Mouse (Mus musculus): ENCODE results near the gene Fam222b.

Fam222b gene

GRCm38 (mm10) chr11:78166161-78166560 is 71.7 kb downstream of the Fam222b start:
- no peak for DNase-seq

- DNase-seq: no peak
Observed at GRCm38 (mm10) chr11:78166640-78167039, 72.2 kb downstream of the Fam222b start.

- DNase-seq: no peak
Observed at GRCm38 (mm10) chr11:78167257-78167959, 72.9 kb downstream of the Fam222b start.

- DNase-seq: no peak
Observed at GRCm38 (mm10) chr11:78168541-78169468, 74.3 kb downstream of the Fam222b start.

DNA sequence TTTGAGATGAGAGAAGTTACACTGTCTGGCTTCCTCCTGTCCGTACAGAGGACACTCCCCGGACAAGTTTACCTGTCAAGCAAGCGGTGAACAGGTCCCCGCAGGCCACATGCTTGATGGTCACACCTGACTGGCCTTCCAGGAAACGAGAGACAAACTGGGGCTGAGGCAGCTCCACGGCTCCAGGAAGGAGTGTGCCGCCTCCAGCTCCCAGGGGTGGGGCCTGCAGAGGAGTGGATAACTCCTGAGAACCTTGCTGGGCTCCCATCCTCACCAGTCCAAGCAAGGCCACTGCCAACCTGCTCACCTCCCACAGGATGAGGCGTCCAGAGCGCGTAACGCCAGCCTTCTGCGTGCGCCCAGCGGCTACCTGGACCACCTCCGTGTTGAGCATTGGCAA is 75.8 kb downstream of the Fam222b start:
- no peak for DNase-seq

DNA sequence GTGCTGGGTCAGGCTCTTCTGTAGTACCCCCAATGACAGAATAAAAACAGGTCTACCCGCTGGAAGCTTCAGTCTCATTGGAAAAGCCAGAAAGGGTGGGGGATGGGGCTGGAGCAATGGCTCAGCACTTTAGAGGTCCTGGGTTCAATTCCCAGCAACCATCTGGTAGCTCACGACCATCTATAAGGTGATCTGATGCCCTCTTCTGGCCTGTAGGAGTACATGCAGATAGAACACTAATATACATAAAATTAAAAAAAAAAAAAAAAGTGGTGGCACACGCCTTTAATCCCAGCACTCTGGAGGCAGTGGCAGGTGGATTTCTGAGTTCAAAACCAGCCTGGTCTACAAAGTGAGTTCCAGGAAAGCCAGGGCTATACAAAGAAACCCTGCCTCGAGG is 76.9 kb downstream of the Fam222b start:
- DNase-seq: no peak

DNA sequence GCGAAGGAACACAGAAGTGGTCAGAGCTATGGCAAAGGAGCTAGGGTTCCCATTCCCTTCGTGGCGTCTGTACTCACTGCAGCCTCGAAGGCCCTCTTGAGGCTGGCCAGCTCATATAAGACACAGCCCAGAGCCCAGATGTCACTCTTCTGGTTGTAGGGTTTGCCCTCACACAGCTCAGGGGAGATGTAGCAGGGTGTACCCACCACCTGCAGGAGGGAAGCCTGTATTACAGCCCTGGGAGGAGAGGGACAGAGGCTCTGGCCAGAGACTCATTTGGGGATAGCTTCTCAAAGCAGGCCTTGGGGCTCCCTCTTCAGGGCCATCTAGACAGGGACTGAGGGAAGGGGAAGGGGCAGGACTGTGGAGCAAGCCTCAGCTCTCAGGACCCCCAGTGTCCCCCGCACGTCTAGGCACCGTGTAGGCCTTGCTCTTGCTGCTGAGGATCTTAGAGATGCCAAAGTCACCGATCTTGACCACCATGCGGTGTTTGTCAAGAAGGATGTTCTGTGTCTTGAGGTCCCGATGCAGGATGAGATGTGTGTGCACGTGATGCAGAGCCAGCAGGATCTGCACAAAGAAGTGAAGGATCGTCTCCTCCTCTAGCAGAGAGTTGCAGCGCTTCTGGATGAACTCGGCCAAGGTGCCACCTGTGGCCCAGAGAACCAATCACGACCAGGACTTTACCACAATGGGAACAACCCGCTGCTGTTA is 77.7 kb downstream of the Fam222b start:
- no peak for DNase-seq

DNA sequence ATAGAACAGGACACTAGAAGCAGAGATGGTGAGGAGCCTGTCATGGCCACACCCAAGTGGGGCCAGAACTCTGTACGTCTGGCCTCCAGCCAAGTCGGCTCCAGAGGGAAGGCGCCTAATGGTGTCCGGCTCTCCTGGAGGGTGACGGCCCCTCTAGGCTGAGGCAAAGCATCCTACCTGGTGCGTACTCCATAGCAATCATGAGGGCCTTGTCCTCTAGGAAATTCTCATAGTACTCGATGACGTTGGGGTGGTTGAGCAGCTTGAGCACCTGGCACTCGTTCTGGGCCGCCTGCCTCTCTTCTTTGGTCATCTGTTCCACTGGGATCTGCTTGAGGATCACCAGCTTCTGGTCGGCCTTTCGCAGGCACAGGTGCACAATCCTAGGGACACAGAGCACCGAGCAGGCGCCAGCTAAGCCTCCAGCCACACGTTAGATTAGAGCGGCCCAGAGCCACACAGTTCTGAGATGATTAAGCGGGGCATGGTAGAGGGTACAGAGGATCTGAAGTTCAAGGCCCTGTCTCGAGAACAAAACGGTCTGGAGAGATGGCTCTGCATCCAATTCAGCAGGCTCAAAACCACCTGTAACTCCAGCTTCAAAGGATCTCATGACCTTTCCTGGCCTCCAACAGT is 78.4 kb downstream of the Fam222b start:
- DNase-seq: no peak

DNA sequence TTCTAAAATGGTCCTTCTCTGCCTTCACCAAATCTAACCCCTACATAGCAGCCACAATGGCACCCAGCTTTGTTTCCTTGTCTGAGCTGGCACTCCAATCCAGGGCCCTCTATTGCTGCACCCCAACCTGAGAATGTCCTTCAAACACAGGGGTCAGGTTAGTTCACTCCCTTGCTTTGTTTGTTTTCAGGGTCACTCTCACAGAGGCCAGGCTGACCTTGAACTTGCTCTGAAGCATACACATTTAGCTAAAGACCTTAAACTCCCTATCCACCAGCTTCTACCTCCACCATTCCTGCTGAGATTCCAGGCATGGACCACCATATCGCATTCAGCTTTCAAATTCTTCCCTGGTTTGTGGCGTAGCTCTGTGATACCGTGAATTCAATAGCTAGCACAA is 80.0 kb downstream of the Fam222b start:
- DNase-seq: no peak

DNA sequence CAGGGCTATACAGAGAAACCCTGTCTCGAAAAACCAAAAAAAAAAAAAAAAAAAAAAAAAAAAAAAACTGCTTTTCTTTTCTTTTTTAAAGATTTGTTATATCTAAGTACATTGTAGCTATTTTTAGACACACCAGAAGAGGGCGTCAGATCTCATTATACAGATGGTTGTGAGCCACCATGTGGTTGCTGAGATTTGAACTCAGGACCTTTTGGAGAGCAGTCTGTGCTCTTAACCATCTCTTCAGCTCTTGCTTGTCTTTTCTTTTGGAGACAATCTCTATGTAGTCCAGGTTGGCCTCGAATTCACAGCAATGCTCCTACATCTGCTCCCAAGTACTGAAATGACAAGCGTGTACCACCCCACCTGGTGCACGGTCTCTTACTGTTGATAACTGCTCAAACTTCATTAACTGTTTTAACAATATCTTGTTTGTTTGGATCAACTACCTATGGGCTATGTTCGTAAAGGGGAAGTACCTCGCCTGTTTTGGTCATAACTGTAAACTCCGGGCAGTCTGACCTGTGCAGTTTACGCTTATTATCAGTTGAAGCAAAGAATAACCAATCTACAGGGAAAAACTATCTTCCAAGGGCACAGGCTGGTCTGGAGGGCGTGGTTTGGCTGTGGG is 81.4 kb downstream of the Fam222b start:
- DNase-seq: no peak

GRCm38 (mm10) chr11:78176402-78176862 is 82.0 kb downstream of the Fam222b start, which contains the start of the genes Nek8 and Tlcd1:
TSS of gene Nek8 (minus strand) at chr11:78176675.
TSS of gene Tlcd1 (plus strand) at chr11:78176711.
- DNase-seq: peak; percentile 80

DNA sequence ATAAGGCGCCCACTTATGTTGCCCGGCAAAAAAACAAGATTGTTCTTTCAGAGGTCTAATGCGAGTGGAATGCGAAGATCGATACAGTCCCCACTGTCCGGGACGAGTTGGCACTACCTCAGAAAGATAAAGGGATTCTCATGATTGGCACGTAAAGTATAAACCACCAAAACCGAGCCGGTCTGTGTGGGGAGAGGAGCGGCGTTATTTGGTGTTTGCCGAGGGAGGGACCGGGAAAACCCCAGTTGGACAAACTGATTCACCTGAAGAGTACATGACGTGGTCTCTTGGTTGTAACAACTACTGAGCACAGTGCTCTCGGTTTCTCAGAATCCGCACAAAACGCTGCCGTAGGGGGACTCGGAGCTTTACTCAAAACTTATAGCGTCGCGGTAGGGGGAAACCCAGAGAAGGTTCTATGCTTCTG is 82.5 kb downstream of the Fam222b start:
- no peak for DNase-seq

- no peak for DNase-seq
Observed at GRCm38 (mm10) chr11:78177437-78177836, 83.0 kb downstream of the Fam222b start.

DNA sequence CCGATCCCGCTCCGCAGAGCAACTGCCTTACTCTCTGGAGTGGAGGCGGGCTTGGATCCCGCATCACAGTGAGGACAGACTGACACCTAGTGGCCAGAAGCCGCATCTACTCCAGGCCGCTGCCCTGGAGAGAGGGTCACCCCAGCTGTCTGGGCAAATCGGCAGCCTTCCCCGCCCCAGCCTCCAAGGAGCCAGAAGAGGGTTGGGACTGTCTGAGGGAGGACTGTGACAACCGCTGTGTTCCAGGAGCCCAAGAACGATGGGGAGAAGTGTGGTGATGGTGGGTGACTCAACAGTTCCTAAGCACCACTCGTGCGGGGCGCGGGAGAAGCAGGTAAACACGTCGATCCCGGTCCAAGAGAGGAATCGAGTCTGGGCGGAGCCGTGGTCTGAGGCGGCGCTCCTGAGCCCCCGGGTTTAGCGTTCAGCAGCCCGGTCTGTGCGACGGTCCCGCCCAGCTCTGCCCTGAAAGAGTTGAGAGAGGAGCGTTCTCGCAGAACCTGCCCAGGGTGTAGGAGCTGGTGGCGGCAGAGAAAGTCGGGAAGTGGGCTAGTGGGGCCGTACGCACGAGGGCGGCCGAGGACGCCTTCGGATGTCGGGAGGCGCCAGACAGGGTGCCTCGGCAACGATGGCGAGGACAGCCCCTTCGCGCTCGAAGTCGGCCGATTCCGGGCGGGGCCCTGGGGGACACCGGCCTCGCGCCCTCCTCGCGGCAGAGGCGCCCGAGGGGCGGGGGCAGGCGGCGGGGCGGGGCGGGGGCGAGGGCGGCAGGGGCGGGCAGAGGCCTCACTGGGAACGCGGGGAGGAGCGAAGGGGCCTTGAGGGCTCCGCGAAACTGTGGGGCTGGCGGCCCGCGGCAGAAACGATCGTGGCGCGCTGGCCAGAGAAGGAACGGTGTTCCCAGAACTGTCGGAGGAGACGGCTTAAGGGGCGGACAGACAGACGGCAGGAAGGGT is 83.7 kb downstream of the Fam222b start:
- peak; percentile 93 for DNase-seq

- peak; percentile 56 for DNase-seq
Observed at GRCm38 (mm10) chr11:78178859-78179437, 84.5 kb downstream of the Fam222b start.

GRCm38 (mm10) chr11:78179438-78179999 is 85.1 kb downstream of the Fam222b start:
- no peak for DNase-seq

DNA sequence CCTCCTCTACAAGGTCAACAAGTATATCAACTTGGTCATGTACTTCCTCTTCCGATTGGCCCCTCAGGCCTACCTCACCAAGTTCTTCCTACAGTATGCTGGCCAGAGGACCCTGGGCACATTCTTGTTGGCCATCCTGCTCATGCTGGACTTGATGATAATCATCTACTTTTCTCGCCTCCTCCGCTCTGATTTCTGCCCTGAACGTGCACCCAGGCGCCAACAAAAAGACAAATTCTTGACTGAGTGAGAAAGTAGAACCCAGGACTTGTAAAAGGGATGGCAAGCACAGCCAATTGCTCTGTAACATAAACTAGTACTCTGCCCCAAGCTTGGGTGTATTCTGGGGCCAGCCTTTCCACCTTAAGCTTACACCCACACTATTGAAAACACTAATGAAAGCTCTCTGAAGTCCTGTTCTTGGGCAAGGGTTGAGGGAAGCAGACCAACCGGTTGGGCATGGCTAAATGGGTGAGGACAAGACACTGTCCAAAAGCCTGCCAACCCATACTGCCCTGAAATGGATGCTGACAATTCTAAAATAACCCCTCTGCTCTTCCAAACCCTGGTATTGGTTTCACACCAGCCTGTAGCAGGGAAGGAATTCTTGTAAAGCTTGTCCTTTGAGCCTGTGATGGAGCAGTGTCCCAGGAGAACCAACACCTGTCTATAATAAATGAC is 85.8 kb downstream of the Fam222b start:
- DNase-seq: no peak

DNA sequence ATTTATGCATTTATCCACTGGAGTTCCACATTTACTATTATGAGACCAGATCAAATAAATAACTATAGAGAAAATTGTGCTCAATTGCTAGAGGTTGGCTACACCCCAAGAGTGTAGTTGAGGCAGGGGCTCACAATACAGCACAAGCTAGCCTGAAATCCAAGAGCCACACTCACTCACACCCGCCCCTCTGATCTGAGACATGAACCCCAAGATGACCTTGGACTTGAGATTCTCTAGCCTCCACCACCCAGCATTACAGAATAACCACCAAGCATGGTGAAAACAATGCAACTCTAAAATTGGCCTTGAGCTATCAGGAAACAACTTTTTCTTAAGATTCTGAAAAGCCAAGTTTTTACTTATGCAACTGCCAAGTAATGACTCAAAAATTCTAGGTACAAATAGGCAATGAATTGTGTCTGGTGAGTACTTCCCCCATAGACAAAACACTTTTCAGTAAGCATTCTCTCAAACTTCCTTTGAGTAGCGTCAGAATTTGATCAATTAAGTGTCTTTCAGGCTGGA is 87.4 kb downstream of the Fam222b start:
- no peak for DNase-seq

GRCm38 (mm10) chr11:78182450-78182849 is 88.0 kb downstream of the Fam222b start:
- DNase-seq: no peak

Data from right cerebral cortex, adult 18-20 months (tissue).